Mouse (Mus musculus) induced T-regulatory cell, adult 2 months (primary cell): ENCODE results near the gene Tab2.

Source experiments
- DNase-seq: peaks from one replicate; pipeline ENCODE4 v3.0.0-alpha.2; 2012; ENCODE audit warnings: low read depth

The Tab2 gene

GRCm38 (mm10) chr10:7956228-7957001 is at the start of gene Tab2:
Gene Tab2, minus strand, starts transcription at chr10:7956230.
- DNase-seq = peak; percentile 92

GRCm38 (mm10) chr10:7992258-7992919 is 36.4 kb upstream of the Tab2 start:
- DNase-seq = peak; percentile 52

GRCm38 (mm10) chr10:7991596-7991995 is 35.6 kb upstream of the Tab2 start:
- DNase-seq = no peak

DNA sequence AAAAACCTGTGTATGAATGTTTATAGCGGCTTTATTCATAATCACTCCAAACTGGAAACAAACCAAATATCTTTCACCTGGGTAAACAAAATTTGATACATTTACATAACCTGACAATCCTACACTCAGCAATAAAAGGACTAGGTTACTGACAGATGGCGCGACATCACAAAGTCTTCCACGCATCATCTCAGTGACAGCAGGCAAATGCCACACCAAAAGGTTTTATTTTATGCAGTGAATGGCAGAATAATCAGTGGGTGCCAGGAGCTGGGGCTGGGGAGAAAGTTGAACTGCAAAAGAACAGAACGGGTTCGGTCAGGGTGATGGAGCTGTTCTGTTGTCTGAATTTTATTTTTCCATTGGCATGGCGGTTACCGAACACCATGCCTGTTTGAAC is 31.5 kb upstream of the Tab2 start:
- no peak for DNase-seq

DNA sequence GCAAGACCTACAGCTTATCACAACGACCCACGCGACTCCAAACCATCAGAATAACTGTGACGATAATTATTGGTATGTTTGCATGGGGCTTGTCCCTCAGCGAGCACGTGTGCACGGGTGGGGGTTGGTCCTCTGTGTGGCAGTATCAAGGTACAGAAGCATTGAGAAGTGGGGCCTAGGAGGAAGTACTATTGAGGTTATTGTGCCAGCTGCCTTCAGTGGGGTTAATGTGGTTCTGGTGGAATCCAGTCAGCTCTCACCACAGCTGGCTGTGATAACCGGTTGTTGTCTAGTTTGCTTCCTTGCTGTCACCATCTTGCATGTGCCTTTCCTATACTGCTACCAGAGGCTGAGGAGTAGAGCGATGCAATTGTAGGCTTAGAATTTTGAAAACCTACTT is 20.4 kb upstream of the Tab2 start:
- DNase-seq = peak; percentile 50

- no peak for DNase-seq
Measured at GRCm38 (mm10) chr10:7968747-7969280, 12.8 kb upstream of the Tab2 start.

- no peak for DNase-seq
Measured at GRCm38 (mm10) chr10:7967096-7967495, 11.1 kb upstream of the Tab2 start.

GRCm38 (mm10) chr10:7959073-7959472 is 3.0 kb upstream of the Tab2 start:
- no peak for DNase-seq

DNA sequence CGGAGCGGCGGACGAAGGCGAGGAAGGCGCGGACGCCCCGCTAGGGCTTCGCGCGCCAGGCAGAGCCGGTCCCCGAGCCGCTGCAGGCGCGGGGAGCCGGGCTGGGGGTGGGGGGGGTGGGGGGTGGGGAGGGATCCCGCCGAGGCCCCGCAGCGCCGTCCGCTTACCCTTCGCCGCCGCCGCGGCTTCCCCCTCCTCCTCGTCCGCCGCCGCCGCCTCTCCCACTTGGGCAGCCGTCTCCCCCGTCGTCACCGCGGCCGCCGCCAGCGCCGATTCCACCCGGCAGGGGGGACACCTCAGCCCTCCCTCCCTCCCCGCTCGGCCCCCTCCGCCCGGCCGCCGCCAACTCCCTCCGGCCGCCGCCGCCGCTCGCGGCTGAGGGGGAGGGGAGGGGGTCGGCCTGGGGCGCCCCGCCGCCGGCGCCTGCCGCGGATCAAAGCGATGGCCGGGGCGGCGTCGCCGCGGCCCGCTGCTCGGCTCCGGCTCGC is 352 bp downstream of the Tab2 start:
- peak; percentile 65 for DNase-seq

DNA sequence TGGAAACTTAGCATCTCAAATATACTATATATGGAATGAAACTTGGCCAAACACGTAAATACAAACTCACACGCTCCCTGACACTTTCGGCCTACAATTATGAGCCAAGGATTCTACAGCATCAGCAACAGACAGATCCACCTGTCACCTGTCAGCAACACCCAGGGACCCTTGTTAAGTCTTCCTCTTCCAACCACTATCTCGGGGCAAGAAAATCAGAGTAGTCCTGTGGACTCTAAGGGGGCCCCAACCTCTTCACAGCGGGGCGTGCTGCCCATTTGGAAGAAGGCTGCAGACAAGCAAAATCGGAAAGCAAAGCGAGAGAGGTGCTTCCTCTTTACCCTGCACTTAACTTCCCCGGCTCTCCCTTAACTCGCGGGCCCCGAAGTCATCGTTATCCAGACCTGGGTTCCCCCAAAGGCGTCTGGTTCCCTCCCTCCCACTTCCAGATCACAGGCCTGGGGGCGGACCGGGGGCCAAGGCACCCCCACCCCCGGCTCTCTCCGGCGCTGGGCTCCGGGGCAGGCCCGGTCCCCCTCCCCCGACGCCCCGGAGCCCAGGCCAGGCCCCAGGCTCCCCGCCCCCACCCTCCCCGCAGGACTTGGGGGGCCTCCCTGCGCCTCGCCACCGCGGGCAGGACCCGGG is 919 bp downstream of the Tab2 start:
- peak; percentile 71 for DNase-seq

GRCm38 (mm10) chr10:7954627-7954988 is 1.4 kb downstream of the Tab2 start:
- no peak for DNase-seq

DNA sequence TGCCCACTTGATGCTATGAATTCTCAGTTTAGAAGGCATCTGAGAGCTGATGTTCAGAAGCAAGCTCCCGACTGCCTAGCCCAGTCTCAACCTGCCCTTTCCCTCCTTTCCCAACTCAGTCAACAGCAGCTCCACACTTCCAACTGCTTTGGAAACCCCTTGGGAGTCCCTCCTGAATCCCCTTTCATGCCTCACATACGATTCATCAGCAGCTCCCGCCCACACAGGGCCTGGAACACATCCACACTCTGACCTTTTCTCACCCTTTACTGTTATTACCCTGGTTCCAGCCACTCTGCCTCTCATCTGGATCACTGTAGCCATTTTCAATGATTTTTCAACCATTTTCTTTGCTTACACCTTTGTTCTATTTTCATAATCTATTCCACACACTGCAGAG is 13.0 kb downstream of the Tab2 start:
- no peak for DNase-seq

GRCm38 (mm10) chr10:7936556-7937192 is 19.4 kb downstream of the Tab2 start:
- DNase-seq = no peak

GRCm38 (mm10) chr10:7932958-7933357 is 23.1 kb downstream of the Tab2 start:
- DNase-seq = no peak

- no peak for DNase-seq
Measured at GRCm38 (mm10) chr10:7928996-7929395, 27.0 kb downstream of the Tab2 start.

- DNase-seq = no peak
Measured at GRCm38 (mm10) chr10:7925481-7925880, 30.5 kb downstream of the Tab2 start.

GRCm38 (mm10) chr10:7923433-7923832 is 32.6 kb downstream of the Tab2 start:
- DNase-seq = no peak

- no peak for DNase-seq
Measured at GRCm38 (mm10) chr10:7911268-7911667, 44.8 kb downstream of the Tab2 start.

DNA sequence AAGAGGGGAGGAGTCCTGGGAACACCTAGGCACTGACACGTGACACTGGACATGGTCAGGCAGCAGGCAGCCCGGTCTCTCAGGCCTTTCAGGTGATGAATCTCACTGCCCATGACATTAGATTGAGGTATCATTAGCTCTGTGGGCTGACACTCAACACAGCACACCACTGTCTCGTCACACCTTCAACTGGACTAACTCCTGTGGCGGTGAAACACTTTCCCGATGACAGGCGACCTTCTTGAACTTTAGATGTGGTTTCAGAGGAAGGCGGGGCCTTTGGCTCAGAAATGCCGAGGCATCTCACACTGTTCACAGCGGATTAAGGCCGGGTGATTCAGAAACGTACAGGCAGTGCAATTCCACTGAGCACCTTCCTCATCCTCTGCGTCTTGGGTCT is 48.9 kb downstream of the Tab2 start:
- DNase-seq = peak; percentile 27

GRCm38 (mm10) chr10:7904157-7904556 is 51.9 kb downstream of the Tab2 start:
- no peak for DNase-seq

DNA sequence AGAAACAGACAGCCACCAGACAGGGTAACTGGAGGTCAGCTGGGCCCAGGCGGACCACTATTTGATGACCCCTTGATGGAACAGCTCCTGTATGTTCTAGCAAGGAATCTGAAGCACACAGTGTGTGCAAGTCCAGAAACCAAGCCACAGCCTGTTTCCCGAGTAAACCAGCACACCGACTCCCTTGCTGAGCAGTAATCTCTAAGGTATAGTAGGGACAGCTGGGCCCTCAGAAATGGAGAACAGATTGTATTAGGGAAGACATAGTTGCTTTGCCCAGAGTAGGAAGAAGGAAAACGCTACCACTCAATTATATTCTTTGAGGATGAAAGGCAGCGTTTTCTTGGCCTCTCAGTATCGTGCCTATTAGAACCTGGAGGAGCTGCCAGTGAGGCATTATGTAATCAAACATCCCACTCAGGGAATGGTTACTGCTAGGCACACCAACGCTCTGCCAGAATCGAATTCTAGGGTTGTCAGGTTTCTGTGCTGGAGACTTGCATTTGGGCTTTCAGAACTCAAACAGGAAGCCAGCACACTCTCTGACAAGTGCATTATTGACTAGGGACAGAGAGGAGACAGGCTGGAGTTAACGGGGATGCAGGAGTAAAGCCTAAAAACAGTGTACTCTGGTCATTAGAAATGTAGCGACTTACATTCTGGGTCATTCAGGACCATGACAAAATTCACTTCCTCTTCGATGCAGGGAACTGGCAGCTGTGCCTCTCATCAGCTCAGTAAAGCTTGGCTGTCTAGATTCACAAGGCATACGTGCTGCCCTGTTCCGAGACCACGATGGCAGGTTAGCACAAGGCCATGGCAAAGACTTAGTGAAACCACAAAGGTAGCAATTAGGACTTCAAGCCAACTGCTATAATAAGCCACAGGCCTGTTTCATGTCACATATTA is 55.1 kb downstream of the Tab2 start:
- DNase-seq = no peak
